Mouse (Mus musculus): ENCODE measurements around the gene Gkap1.

Gkap1 gene

GRCm38 (mm10) chr13:58275599-58275998 is at the start of gene Gkap1:
Gene Gkap1 (minus strand): TSS chr13:58275699.
- no peak for DNase-seq (ENCODE audit: extremely low spot score, low spot score)

GRCm38 (mm10) chr13:58317768-58318167 is 42.3 kb upstream of the Gkap1 start:
- no peak for DNase-seq (ENCODE audit: extremely low spot score, low spot score)

- no peak for DNase-seq (ENCODE audit: extremely low spot score, low spot score)
Observed at GRCm38 (mm10) chr13:58314991-58315390, 39.5 kb upstream of the Gkap1 start.

DNA sequence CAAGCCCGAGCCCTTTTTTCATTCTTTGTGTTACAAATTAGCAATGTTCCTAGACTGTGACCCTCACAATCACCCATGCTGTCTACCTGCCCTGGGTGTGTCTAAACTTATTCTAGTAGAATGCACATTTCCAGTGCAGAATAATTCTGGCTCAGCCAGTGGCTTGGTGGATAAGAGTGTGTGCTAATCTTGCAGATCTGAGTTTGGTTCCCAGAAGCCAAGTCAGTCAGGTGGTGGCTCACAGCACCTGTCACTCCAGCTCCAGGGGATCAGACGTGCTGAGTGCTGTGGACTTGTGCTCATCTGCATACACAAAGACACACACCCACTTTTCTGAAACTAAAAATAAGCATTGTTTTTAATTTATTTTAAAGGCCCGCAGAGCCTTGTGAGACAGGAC is 38.3 kb upstream of the Gkap1 start:
- DNase-seq (ENCODE audit: extremely low spot score, low spot score) = no peak

GRCm38 (mm10) chr13:58311351-58311750 is 35.9 kb upstream of the Gkap1 start:
- DNase-seq (ENCODE audit: extremely low spot score, low spot score) = no peak

- DNase-seq (ENCODE audit: extremely low spot score, low spot score) = no peak
Observed at GRCm38 (mm10) chr13:58309499-58309898, 34.0 kb upstream of the Gkap1 start.

DNA sequence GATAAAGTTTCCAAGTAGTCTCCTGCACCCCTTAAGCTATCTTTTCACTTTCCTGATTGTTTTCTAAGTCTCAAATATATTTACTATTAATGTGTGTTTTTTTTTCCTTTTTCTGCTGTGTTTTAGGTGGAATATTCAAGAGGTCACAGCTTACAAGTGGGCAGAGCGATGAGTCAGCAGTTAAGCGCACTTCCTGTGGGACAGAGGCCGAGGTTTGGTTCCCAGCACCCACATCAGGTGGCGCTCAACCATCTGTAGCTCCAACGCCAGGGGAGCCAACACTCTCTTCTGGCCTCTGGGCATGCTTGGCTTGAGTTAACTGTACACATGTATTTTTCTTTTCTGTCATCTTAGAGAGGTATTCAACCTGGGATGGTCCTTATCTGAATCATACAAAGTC is 32.0 kb upstream of the Gkap1 start:
- no peak for DNase-seq (ENCODE audit: extremely low spot score, low spot score)

DNA sequence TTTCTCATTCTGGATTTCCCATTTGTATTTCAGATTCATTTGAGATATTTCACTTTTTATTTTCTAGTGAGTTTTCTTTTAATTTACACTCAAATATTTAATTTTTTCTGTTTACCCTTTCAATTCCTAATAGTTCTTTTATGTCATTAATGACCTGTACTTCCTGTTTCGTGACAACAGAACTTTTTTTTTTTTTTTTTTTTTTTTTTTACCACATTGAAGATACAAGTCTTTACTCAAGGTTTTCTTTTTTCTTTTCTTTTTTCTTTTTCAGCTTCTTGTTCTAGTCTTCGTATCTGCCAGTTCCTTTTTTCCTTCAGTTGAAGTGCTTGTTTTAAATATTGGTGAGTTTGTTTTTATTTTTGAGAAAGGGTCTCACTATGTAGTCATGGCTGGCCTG is 29.7 kb upstream of the Gkap1 start:
- no peak for DNase-seq (ENCODE audit: extremely low spot score, low spot score)

DNA sequence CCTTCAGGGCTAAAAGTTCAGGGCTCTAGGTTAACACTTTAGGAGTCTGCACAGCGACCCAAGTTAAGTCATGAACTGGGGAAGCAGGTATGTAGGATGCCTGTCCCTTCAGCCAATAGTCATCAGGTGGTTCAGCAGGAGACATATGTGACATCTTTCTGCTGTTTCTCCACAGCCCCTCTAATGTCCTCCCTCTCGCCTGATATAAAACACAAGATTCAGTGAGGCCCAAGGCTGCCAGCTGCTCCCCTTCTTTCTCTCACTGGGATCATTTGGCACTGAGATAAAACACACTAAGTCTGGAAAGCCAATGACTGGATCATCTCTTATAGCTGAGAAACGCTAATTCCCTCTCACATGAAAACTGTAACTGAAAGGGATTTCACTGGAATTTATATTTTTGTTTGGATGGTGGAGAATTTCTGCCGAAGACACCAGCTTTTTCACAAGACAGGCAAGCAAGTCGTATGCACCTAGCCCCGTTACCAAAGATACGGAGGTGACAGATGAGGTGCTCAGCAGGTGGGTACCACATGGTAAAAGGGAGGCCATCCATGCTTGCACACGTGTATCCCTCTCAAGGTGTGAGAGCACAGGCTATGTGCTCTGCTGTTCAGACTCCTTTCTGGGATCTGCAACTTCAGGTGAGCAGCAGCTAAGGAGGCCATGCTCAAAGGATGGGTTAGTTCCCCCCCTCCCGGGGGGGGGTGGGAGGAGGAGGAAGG is 27.1 kb upstream of the Gkap1 start:
- DNase-seq (ENCODE audit: extremely low spot score, low spot score) = no peak

- no peak for DNase-seq (ENCODE audit: extremely low spot score, low spot score)
Observed at GRCm38 (mm10) chr13:58301961-58302360, 26.5 kb upstream of the Gkap1 start.

GRCm38 (mm10) chr13:58298756-58299155 is 23.3 kb upstream of the Gkap1 start:
- DNase-seq (ENCODE audit: extremely low spot score, low spot score) = no peak

DNA sequence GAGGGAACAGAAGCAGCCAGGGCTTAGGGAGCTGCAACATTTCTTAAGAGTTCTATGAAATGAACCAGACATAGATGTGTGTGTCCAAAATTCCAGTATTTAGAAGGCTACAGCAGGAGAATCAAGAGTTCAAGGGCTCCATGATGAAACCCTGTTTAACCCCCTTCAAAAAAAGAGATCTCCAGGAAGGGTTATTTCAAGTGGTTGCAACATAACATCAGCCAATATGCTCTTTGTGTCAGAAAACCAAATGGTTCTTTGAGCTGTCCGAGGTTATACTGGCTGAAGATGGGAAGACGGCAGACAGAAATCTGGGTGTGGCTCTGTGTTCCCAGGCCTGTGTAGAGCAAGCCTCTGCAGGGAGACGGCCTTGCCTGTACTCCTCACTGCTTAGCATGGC is 20.1 kb upstream of the Gkap1 start:
- DNase-seq (ENCODE audit: extremely low spot score, low spot score) = no peak

GRCm38 (mm10) chr13:58292811-58293210 is 17.3 kb upstream of the Gkap1 start:
- peak; percentile 55 for DNase-seq (ENCODE audit: extremely low spot score, low spot score)

- DNase-seq (ENCODE audit: extremely low spot score, low spot score) = no peak
Observed at GRCm38 (mm10) chr13:58289308-58289707, 13.8 kb upstream of the Gkap1 start.

- peak; percentile 92 for DNase-seq (ENCODE audit: extremely low spot score, low spot score)
Observed at GRCm38 (mm10) chr13:58287822-58288221, 12.3 kb upstream of the Gkap1 start.

- no peak for DNase-seq (ENCODE audit: extremely low spot score, low spot score)
Observed at GRCm38 (mm10) chr13:58283466-58283865, 8.0 kb upstream of the Gkap1 start.

DNA sequence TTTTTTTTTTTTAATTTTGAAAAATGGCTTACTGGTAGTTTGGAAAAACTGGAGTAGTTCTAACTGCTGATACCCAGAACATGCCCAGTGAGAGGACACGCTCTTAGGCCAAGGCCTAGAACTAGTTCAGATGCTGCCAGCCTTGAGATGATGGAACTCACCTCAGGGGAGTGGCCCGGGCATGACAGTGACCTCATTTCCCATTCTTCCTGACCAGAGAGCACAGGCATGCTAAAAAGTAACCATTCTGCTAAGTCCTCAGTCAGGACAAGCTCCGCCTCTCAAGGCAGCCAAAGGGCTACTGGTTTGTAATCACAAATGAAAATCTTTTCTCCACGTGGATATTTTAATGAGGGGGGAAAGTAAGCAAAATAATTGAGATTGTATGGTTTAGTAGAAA is 6.4 kb upstream of the Gkap1 start:
- DNase-seq (ENCODE audit: extremely low spot score, low spot score) = no peak

DNA sequence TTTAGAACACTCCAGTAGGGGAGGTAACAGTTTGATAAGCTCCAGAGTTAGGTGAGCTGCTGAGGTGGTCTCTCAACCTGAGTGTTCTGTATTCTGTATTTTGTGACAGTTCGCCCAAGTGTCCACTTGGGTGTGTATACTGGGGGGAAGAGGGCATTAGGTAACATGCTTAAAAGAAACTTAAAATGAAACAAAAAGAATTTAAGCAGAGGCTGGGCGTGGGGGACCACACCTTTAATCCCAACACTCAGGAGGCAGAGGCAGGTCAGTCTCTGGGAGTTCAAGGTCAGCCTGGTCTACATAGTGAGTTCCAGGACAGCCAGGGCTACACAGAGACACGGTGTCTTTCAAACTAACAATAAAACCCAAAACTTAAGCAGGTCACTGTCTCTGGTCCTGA is 5.0 kb upstream of the Gkap1 start:
- DNase-seq (ENCODE audit: extremely low spot score, low spot score) = no peak

GRCm38 (mm10) chr13:58276256-58276655 is 757 bp upstream of the Gkap1 start:
- DNase-seq (ENCODE audit: extremely low spot score, low spot score) = no peak

- no peak for DNase-seq (ENCODE audit: extremely low spot score, low spot score)
Observed at GRCm38 (mm10) chr13:58275076-58275475, 423 bp downstream of the Gkap1 start.

DNA sequence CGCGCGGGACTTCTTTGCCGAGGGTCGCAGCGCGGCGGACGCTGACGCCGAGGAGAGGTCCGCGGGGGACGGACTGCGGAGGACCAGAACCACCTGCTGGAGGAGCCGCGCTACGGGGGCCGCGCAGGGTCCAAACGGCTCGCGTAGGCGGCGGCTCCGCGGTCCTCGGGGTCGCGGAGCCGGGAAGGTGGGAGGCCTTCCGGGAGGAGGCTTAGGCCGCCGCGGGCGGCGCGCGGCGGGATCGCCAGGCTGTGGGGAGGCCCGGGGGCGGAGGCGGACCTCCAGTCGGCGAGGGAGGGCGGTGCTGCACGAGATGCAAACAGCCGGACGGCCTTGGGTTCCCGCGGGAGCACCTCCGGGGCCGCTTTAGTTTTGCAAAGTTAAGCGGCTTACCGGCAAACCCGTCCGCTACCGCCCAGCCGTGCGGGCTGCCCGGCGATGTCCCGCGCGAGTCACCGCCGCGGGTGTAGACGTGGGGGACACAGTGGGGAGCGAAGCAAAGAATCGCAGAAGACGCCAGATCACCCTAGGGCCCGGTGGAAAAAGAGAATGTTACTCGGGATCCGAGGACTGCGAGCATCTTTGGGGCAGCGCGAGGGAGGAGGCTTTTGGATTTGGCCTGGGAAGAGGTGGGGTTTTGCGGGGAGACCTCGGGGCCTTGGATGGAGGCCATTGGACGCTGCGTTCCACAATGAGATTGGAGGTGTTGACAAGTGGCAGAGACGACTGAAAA is 1.1 kb downstream of the Gkap1 start:
- DNase-seq (ENCODE audit: extremely low spot score, low spot score) = no peak

GRCm38 (mm10) chr13:58273411-58274258 is 1.9 kb downstream of the Gkap1 start:
- DNase-seq (ENCODE audit: extremely low spot score, low spot score) = peak; percentile 80

Measured in neural tube, embryonic 10.5 days (tissue).